Mouse (Mus musculus) embryonic facial prominence, embryonic 10.5 days (tissue): ENCODE measurements around the gene Gabrb3. TPM values are rescaled to one million over a fixed set of nuclear protein-coding genes. Genes with fewer than 3 reads are reported as not detected.
A peak's percentile ranks its signal among the peaks of the same experiment; 100 is the strongest.

Experiments
- DNase-seq: peaks from one replicate; pipeline ENCODE4 v3.0.0-alpha.2; 2017; ENCODE audit warnings: low spot score
- H3K27ac ChIP-seq: fragments of 300-500 bp; sonication (generic); replicated peaks from 2 replicates; pipeline ENCODE4 v1.5.1; 2016; ENCODE audit warnings: mild to moderate bottlenecking
- H3K27me3 ChIP-seq: fragments of 300-500 bp; sonication (generic); replicated peaks from 2 replicates; pipeline ENCODE4 v1.6.1; 2016; ENCODE audit warnings: low read depth, mild to moderate bottlenecking; ENCODE audit not compliant: poor library complexity, severe bottlenecking
- H3K36me3 ChIP-seq: fragments of 300-500 bp; sonication (generic); replicated peaks from 2 replicates; pipeline ENCODE4 v1.6.1; 2016; ENCODE audit warnings: mild to moderate bottlenecking, moderate library complexity
- H3K4me1 ChIP-seq: fragments of 300-500 bp; sonication (generic); 2 replicates; pipeline ENCODE4 v1.6.1; 2016
- H3K4me3 ChIP-seq: fragments of 300-500 bp; sonication (generic); 2 replicates; pipeline ENCODE4 v1.5.1; 2016; ENCODE audit warnings: mild to moderate bottlenecking, moderate library complexity
- H3K9me3 ChIP-seq: fragments of 300-500 bp; sonication (generic); 2 replicates; pipeline ENCODE4 v1.6.1; 2016; ENCODE audit warnings: mild to moderate bottlenecking
- WGBS: fragments of 180-500 bp; shearing (Covaris S2); methylation state at CpG from one replicate; pipeline ENCODE4 v1.1.7; 2016; 5-methylcytosine and 5-hydroxymethylcytosine counted together
- polyA plus RNA-seq: library from polyadenylated mRNA; unstranded; fragments of >200 nt; fragmentation: Nextera tagmentation; extraction: Ambion mirVana; gene quantifications from 2 replicates; pipeline ENCODE4 v1.2.1, GENCODE M21; 2016

The Gabrb3 gene
- polyA plus RNA-seq, result 2.3 and 2.5 TPM in 2 replicates

GRCm38 (mm10) chr7:57419392-57419791, at the start of gene Gabrb3:
Gene Gabrb3 (plus strand): TSS chr7:57419692.
- no peak for DNase-seq
- H3K9me3 ChIP-seq, result no peaks in the 10 kb centered on the region

GRCm38 (mm10) chr7:57384112-57384511, 35.4 kb upstream of the Gabrb3 start:
- WGBS, result 33% methylated on average over 4 of the region's 4 CpGs
- no peak overlapping the region for H3K27ac ChIP-seq
- no peaks in the 10 kb centered on the region for H3K9me3 ChIP-seq
- H3K4me1 ChIP-seq, result peaks cover 11% of the 10 kb centered on the region
- no peaks in the 10 kb centered on the region for H3K36me3 ChIP-seq
- no peak for DNase-seq
- peaks cover 42% of the 10 kb centered on the region for H3K27me3 ChIP-seq
- no peak overlapping the region for H3K4me3 ChIP-seq

More at GRCm38 (mm10) chr7:57419392-57419791, at the start of gene Gabrb3:
- Histone ChIP-seq H3K4me3 (no peak within 1 kb of the TSS), H3K36me3 (no peaks in the 10 kb centered on the region), H3K27me3 (no peaks in the 10 kb centered on the region), H3K4me1 (no peaks in the 10 kb centered on the region), H3K27ac (no peak within 1 kb of the TSS)
- 93% methylated on average over 2 of the region's 2 CpGs for WGBS

- H3K4me1 ChIP-seq, result peaks cover 11% of the 10 kb centered on the region
- H3K4me3 ChIP-seq, result peak within 1 kb of the TSS; percentile 71
- WGBS, result under 1% methylated on average over 71 of the region's 71 CpGs
- H3K27ac ChIP-seq, result no peak within 1 kb of the TSS; the same call in 1 of the 2 replicates
- peak; percentile 52 for DNase-seq
- no peaks in the 10 kb centered on the region for H3K36me3 ChIP-seq
- H3K9me3 ChIP-seq, result no peaks in the 10 kb centered on the region
- peaks cover 42% of the 10 kb centered on the region for H3K27me3 ChIP-seq
Measured at GRCm38 (mm10) chr7:57386517-57387340, 32.8 kb upstream of the Gabrb3 start, which contains the start of gene Gabrg3. Gene Gabrg3 (minus strand): TSS chr7:57387188.

GRCm38 (mm10) chr7:57387341-57387654, 32.2 kb upstream of the Gabrb3 start:
- H3K4me1 ChIP-seq, result peaks cover 13% of the 10 kb centered on the region
- no peak for DNase-seq
- 22% methylated on average over 6 of the region's 6 CpGs for WGBS
- no peaks in the 10 kb centered on the region for H3K36me3 ChIP-seq
- H3K4me3 ChIP-seq, result peak overlapping the region; percentile 71
- peaks cover 42% of the 10 kb centered on the region for H3K27me3 ChIP-seq
- H3K27ac ChIP-seq, result no peak overlapping the region
- no peaks in the 10 kb centered on the region for H3K9me3 ChIP-seq

- Histone ChIP-seq H3K4me3 (no peak overlapping the region), H3K27ac (no peak overlapping the region), H3K9me3 (no peaks in the 10 kb centered on the region), H3K4me1 (peaks cover 14% of the 10 kb centered on the region), H3K27me3 (peaks cover 35% of the 10 kb centered on the region), H3K36me3 (no peaks in the 10 kb centered on the region)
- WGBS, result 44% methylated on average over 4 of the region's 4 CpGs
- no peak for DNase-seq
Measured at GRCm38 (mm10) chr7:57390046-57390445, 29.4 kb upstream of the Gabrb3 start.

- Histone ChIP-seq H3K27ac (no peak overlapping the region), H3K9me3 (no peaks in the 10 kb centered on the region), H3K27me3 (0 out of 2 replicates have a peak, but pooled peaks cover under 1% of the 10 kb centered on the region), H3K4me3 (no peak overlapping the region), H3K4me1 (peaks cover 3% of the 10 kb centered on the region; the same call in 1 of the 2 replicates), H3K36me3 (no peaks in the 10 kb centered on the region)
- no peak for DNase-seq
- 92% methylated on average over 4 of the region's 4 CpGs for WGBS
Measured at GRCm38 (mm10) chr7:57393551-57393950, 25.9 kb upstream of the Gabrb3 start.

- Histone ChIP-seq H3K9me3 (no peaks in the 10 kb centered on the region), H3K4me1 (no peaks in the 10 kb centered on the region), H3K27ac (no peak overlapping the region), H3K36me3 (no peaks in the 10 kb centered on the region), H3K27me3 (no peaks in the 10 kb centered on the region), H3K4me3 (no peak overlapping the region)
- no peak for DNase-seq
- WGBS, result 92% methylated on average over 4 of the region's 4 CpGs
Measured at GRCm38 (mm10) chr7:57411163-57411562, 8.3 kb upstream of the Gabrb3 start.

GRCm38 (mm10) chr7:57412896-57413295, 6.6 kb upstream of the Gabrb3 start:
- WGBS, result 41% methylated on average over 1 of the region's 1 CpGs
- Histone ChIP-seq H3K9me3 (no peaks in the 10 kb centered on the region), H3K4me3 (no peak overlapping the region), H3K36me3 (no peaks in the 10 kb centered on the region), H3K4me1 (no peaks in the 10 kb centered on the region), H3K27ac (no peak overlapping the region), H3K27me3 (no peaks in the 10 kb centered on the region)
- DNase-seq, result no peak

- H3K4me1 ChIP-seq, result no peaks in the 10 kb centered on the region
- no peaks in the 10 kb centered on the region for H3K36me3 ChIP-seq
- no peak overlapping the region for H3K4me3 ChIP-seq
- DNase-seq, result no peak
- 86% methylated on average over 1 of the region's 1 CpGs for WGBS
- no peaks in the 10 kb centered on the region for H3K27me3 ChIP-seq
- H3K27ac ChIP-seq, result no peak overlapping the region
- no peaks in the 10 kb centered on the region for H3K9me3 ChIP-seq
Measured at GRCm38 (mm10) chr7:57421044-57421443, 1.6 kb downstream of the Gabrb3 start.

GRCm38 (mm10) chr7:57422675-57423074, 3.2 kb downstream of the Gabrb3 start:
- Histone ChIP-seq H3K4me3 (no peak overlapping the region), H3K36me3 (no peaks in the 10 kb centered on the region), H3K27me3 (no peaks in the 10 kb centered on the region), H3K9me3 (no peaks in the 10 kb centered on the region), H3K4me1 (no peaks in the 10 kb centered on the region), H3K27ac (no peak overlapping the region)
- 85% methylated on average over 1 of the region's 1 CpGs for WGBS
- no peak for DNase-seq

- H3K27ac ChIP-seq, result no peak overlapping the region
- H3K4me3 ChIP-seq, result no peak overlapping the region
- H3K27me3 ChIP-seq, result no peaks in the 10 kb centered on the region
- H3K9me3 ChIP-seq, result no peaks in the 10 kb centered on the region
- WGBS, result 78% methylated on average over 1 of the region's 1 CpGs
- H3K4me1 ChIP-seq, result no peaks in the 10 kb centered on the region
- H3K36me3 ChIP-seq, result no peaks in the 10 kb centered on the region
- DNase-seq, result no peak
Measured at GRCm38 (mm10) chr7:57448239-57448638, 28.7 kb downstream of the Gabrb3 start.

- no peaks in the 10 kb centered on the region for H3K36me3 ChIP-seq
- WGBS, result 71% methylated on average over 5 of the region's 5 CpGs
Measured at GRCm38 (mm10) chr7:57460354-57460753, 40.9 kb downstream of the Gabrb3 start.

GRCm38 (mm10) chr7:57471316-57471715, 51.8 kb downstream of the Gabrb3 start:
- Histone ChIP-seq H3K27me3 (no peaks in the 10 kb centered on the region), H3K36me3 (no peaks in the 10 kb centered on the region), H3K4me3 (no peak overlapping the region), H3K4me1 (no peaks in the 10 kb centered on the region), H3K27ac (no peak overlapping the region), H3K9me3 (no peaks in the 10 kb centered on the region)
- WGBS, result 94% methylated on average over 1 of the region's 1 CpGs
- no peak for DNase-seq

More at GRCm38 (mm10) chr7:57460354-57460753, 40.9 kb downstream of the Gabrb3 start:
- H3K27me3 ChIP-seq, result no peaks in the 10 kb centered on the region
- 0 out of 2 replicates have a peak, but pooled peaks cover 2% of the 10 kb centered on the region for H3K9me3 ChIP-seq
- H3K4me3 ChIP-seq, result no peak overlapping the region
- no peaks in the 10 kb centered on the region for H3K4me1 ChIP-seq
- no peak overlapping the region for H3K27ac ChIP-seq
- no peak for DNase-seq
